Mouse (Mus musculus) heart, adult 2 months (tissue): ENCODE measurements at regions not wholly inside any gene's neighbourhood (a gene's known extent, or its start where the extent isn't known, plus 50 kb on each side); places are given as distances from the start of the nearest gene placed in this dataset.

Experiments
- CTCF ChIP-seq: fragments of 200-600 bp; IDR thresholded peaks from 2 replicates; pipeline ENCODE4 v1.8.1; 2022; ENCODE audit warnings: antibody characterized with exemption, mild to moderate bottlenecking, moderate library complexity
- EP300 ChIP-seq: fragments of 200-500 bp; IDR thresholded peaks from 2 replicates; pipeline ENCODE4 v1.6.1; 2011; ENCODE audit warnings: low read depth, low read length, control low read depth; ENCODE audit not compliant: insufficient read depth

GRCm38 (mm10) chr13:99115541-99115940, 69.1 kb upstream of the Zfp366 start:
- TF ChIP-seq EP300 = no peak
- TF ChIP-seq CTCF = no peak
